Mouse (Mus musculus): Measurements from ENCODE around the gene Tnrc6b. TPM values are rescaled to one million over a fixed set of nuclear protein-coding genes. Genes with fewer than 3 reads are reported as not detected.
A peak's percentile ranks its signal among the peaks of the same experiment; 100 is the strongest.

Gene Tnrc6b
- total and polyA plus RNA-seq, 3 experiments = 7.8 to 13.9 (median 8.0) TPM

DNA sequence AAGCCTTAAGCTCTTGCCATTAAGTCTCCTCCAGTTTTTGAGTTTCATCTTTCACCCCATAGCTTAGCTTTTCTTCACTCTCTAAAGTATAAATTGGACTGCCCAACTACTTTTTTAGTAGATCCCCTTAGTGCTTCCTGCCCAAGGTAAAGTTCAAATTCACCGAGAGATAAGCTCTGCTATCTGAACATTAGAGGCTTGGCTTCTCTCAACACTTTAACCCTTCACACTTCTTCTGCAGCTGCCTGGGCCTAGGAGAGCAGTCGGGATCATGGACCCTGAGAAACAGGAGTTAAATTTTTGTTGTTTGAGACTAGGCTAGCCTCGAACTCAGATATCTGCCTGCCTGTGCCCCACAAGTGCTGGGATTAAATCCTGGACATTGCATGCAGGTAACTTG lies 120.1 kb downstream of the Tnrc6b start (continued):
- TF ChIP-seq E2F4 (IDR thresholded peaks at IDR 0.05; ENCODE audit: borderline replicate concordance, low read depth, low read length) (no peak), GATA1 (IDR thresholded peaks at IDR 0.05; ENCODE audit: low read depth, low read length) (peak; percentile 90)

DNA sequence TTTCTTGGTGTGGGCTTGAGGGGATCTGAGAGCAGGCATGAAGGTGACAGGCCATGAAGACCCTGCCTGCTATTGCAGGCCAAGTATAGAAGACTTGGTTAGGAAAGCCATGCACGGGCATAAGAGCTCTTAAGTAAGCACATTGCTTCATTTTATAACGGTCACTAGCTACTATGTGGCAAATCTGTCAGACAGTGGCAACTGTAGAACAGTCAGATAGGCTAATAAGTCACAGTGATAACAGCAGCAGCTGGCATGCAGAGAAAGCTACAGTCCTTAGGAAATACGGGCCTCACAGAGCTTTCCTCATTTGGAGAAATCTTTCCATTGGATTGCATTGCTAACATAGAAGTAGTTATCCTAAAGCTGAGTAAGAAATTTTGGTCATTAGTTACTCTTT lies 121.7 kb downstream of the Tnrc6b start:
- Histone ChIP-seq H3K9me3 (replicated peaks; ENCODE audit: insufficient read depth, low read length) (no peaks in the 10 kb centered on the region), H3K27ac (ENCODE audit: control insufficient read depth, low read depth, low read length) (0 out of 2 replicates have a peak overlapping the region, but pooled peaks have one; percentile 13), H3K4me1 (ENCODE audit: control insufficient read depth in 1 of 2, insufficient read depth in 2 of 2, low read length in 2 of 2) (peaks cover 24 to 31% of the 10 kb centered on the region in 2 experiments)

DNA sequence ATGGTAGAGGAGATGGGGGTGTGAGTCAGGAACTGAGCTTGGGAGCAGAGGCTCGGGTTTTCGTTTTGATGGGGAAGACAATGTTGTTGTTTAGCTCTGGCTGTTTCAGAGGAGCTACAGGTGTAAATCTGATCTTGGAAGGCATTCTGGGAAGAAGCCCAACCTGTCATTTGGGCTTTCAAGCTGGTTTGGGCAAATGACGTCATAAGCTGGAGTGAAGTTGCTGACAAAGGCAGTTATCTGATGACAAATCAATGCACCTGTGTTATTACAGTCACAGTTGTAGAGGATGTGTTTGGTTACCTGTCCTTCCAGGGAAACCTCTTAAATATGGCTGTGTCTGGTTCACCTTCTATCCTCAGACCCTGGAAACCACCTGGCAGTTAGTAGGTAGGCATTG lies 125.1 kb downstream of the Tnrc6b start:
- TF ChIP-seq GABPA (IDR thresholded peaks at IDR 0.05; ENCODE audit: low read depth, low read length) (no peak), RCOR1 (IDR thresholded peaks at IDR 0.05; ENCODE audit: low read depth, low read length) (no peak), BHLHE40 (IDR thresholded peaks at IDR 0.05; ENCODE audit: borderline replicate concordance, low read depth, low read length) (no peak), ZC3H11A (IDR thresholded peaks at IDR 0.05; ENCODE audit: low read depth, low read length) (no peak), MYC (IDR thresholded peaks at IDR 0.05; ENCODE audit: low read depth, low read length) (no peak), POLR2A (IDR thresholded peaks at IDR 0.05; ENCODE audit: control insufficient read depth in 1 of 2, insufficient read depth in 1 of 2, low read depth in 1 of 2, low read length in 2 of 2, poor library complexity in 1 of 2) (no peak), SMC3 (IDR thresholded peaks at IDR 0.05; ENCODE audit: low read depth, low read length) (no peak), JUND (IDR thresholded peaks at IDR 0.05; ENCODE audit: low read depth, low read length) (no peak), CHD2 (IDR thresholded peaks at IDR 0.05; ENCODE audit: low read length) (no peak), CHD1 (IDR thresholded peaks at IDR 0.05; ENCODE audit: low read depth, low read length) (no peak), SIN3A (IDR thresholded peaks at IDR 0.05; ENCODE audit: low read length) (no peak), MAZ (IDR thresholded peaks at IDR 0.05; ENCODE audit: low read depth, low read length) (no peak), ZMIZ1 (IDR thresholded peaks at IDR 0.05; ENCODE audit: low read depth, low read length) (no peak), POLR2AphosphoS5 (IDR thresholded peaks at IDR 0.05; ENCODE audit: borderline replicate concordance, low read depth, low read length) (no peak), CTCF (IDR thresholded peaks at IDR 0.05 in 2 of 3, conservative IDR thresholded peaks at IDR 0.05 in 1 of 3; ENCODE audit: control insufficient read depth in 1 of 3, insufficient read depth in 1 of 3, low read depth in 2 of 3, low read length in 3 of 3, poor library complexity in 1 of 3, severe bottlenecking in 1 of 3) (no peak), E2F4 (IDR thresholded peaks at IDR 0.05; ENCODE audit: borderline replicate concordance, low read depth, low read length) (no peak), USF1 (IDR thresholded peaks at IDR 0.05; ENCODE audit: low read depth, low read length) (no peak)
- H3K27ac ChIP-seq (ENCODE audit: control insufficient read depth, low read depth, low read length) = no peak overlapping the region
- no peaks in the 10 kb centered on the region for H3K27me3 ChIP-seq (ENCODE audit: control insufficient read depth in 1 of 2, insufficient read depth in 2 of 2, low read length in 2 of 2)
- peaks cover 25 to 26% of the 10 kb centered on the region in 2 experiments for H3K4me1 ChIP-seq (ENCODE audit: control insufficient read depth in 1 of 2, insufficient read depth in 2 of 2, low read length in 2 of 2)
- DNase-seq (ENCODE audit: low read depth, low spot score) = no peak
- H3K9me3 ChIP-seq (replicated peaks; ENCODE audit: insufficient read depth, low read length) = no peaks in the 10 kb centered on the region
- H3K36me3 ChIP-seq (ENCODE audit: control insufficient read depth in 1 of 2, insufficient read depth in 2 of 2, low read length in 2 of 2) = peaks cover 0 to 27% of the 10 kb centered on the region in 2 experiments; a peak in 2 of 4 replicates
- no peak overlapping the region for H3K9ac ChIP-seq (ENCODE audit: control insufficient read depth, low read depth, low read length, poor library complexity, severe bottlenecking)
- H3K79me2 ChIP-seq (ENCODE audit: control insufficient read depth, insufficient read depth, low read length, poor library complexity) = peaks cover 5% of the 10 kb centered on the region
- no peak overlapping the region for H3K4me3 ChIP-seq (ENCODE audit: control insufficient read depth in 1 of 2, insufficient read depth in 1 of 2, low read depth in 2 of 2, low read length in 2 of 2)

More for the DNA sequence above, 121.7 kb downstream of the Tnrc6b start:
- peak; percentile 37; the same call in 1 of the 2 replicates for TF ChIP-seq TCF12 (IDR thresholded peaks at IDR 0.05; ENCODE audit: low read depth, low read length)
- TF ChIP-seq MEF2A (IDR thresholded peaks at IDR 0.05; ENCODE audit: extremely low read depth, insufficient replicate concordance, low read depth, low read length, poor library complexity, severe bottlenecking) = no peak
- no peak for TF ChIP-seq JUND (IDR thresholded peaks at IDR 0.05; ENCODE audit: low read depth, low read length)
- TF ChIP-seq ELF1 (IDR thresholded peaks at IDR 0.05; ENCODE audit: low read depth, low read length) = no peak
- peak; percentile 52 for TF ChIP-seq MXI1 (IDR thresholded peaks at IDR 0.05; ENCODE audit: low read depth, low read length)
- TF ChIP-seq ETS1 (IDR thresholded peaks at IDR 0.05; ENCODE audit: low read depth, low read length) = peak; percentile 76
- 0 out of 2 replicates have a peak, but pooled peaks have one; percentile 16 for TF ChIP-seq MYC (IDR thresholded peaks at IDR 0.05; ENCODE audit: low read depth, low read length)
- TF ChIP-seq KAT2A (conservative IDR thresholded peaks at IDR 0.05; ENCODE audit: low read depth, low read length) = no peak
- peak; percentile 77 for TF ChIP-seq RCOR1 (IDR thresholded peaks at IDR 0.05; ENCODE audit: low read depth, low read length)
- no peak for TF ChIP-seq USF2 (IDR thresholded peaks at IDR 0.05; ENCODE audit: borderline replicate concordance in 1 of 2, insufficient read depth in 1 of 2, low read depth in 1 of 2, low read length in 2 of 2)
- peak; percentile 50; the same call in 1 of the 2 replicates for TF ChIP-seq SIN3A (IDR thresholded peaks at IDR 0.05; ENCODE audit: low read length)
- no peak for TF ChIP-seq GABPA (IDR thresholded peaks at IDR 0.05; ENCODE audit: low read depth, low read length)
- peak; percentile 65 for TF ChIP-seq GATA1 (IDR thresholded peaks at IDR 0.05; ENCODE audit: low read depth, low read length)
- TF ChIP-seq EP300 (IDR thresholded peaks at IDR 0.05; ENCODE audit: low read depth in 1 of 2, low read length in 2 of 2) = peak; percentile 11 to 65; a peak in 3 of 4 replicates
- TF ChIP-seq NELFE (IDR thresholded peaks at IDR 0.05; ENCODE audit: low read depth, low read length) = no peak
- TF ChIP-seq E2F4 (IDR thresholded peaks at IDR 0.05; ENCODE audit: borderline replicate concordance, low read depth, low read length) = no peak
- TF ChIP-seq MYB (IDR thresholded peaks at IDR 0.05; ENCODE audit: low read depth, low read length) = peak; percentile 70
- Histone ChIP-seq H3K4me3 (ENCODE audit: control insufficient read depth in 1 of 2, insufficient read depth in 1 of 2, low read depth in 2 of 2, low read length in 2 of 2) (0 out of 4 replicates have a peak overlapping the region, but pooled peaks of 1 of the 2 experiments have one; percentile 0), H3K9ac (ENCODE audit: control insufficient read depth, low read depth, low read length, poor library complexity, severe bottlenecking) (no peak overlapping the region), H3K36me3 (ENCODE audit: control insufficient read depth in 1 of 2, insufficient read depth in 2 of 2, low read length in 2 of 2) (peaks cover 0 to 39% of the 10 kb centered on the region in 2 experiments; a peak in 2 of 4 replicates), H3K79me2 (ENCODE audit: control insufficient read depth, insufficient read depth, low read length, poor library complexity) (peaks cover 9% of the 10 kb centered on the region), H3K27me3 (ENCODE audit: control insufficient read depth in 1 of 2, insufficient read depth in 2 of 2, low read length in 2 of 2) (no peaks in the 10 kb centered on the region)
- DNase-seq (ENCODE audit: low read depth, low spot score) = peak; percentile 37

Measured in MEL (cell line).